Mouse (Mus musculus): ENCODE measurements around the gene Gm10436.
"Not testable (repeated sequence)": the region's sequence is repeated elsewhere in the genome, so short reads cannot be mapped to it uniquely, and the experiment has no call there.

DNA sequence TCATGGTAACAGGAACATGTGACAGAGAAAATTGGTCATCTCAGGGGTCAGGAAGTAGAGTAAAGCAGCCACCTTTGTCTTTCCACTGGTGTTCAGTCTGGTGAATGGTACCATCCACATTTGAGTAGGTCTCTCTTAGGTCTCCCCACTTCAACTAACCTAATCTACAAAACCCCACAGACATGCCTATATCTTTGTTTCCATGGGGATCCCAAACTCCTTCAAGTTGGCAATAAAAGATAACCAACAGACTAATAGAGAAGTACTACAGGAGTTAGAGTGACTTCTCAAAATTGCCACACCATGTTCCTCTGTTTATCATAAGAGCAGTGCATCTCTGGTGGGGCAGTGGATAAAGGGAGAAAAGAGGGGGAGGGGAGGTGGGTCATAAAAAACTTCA lies 36.2 kb upstream of the Gm10436 start:
- TF ChIP-seq CTCF (IDR thresholded peaks at IDR 0.05); POLR2A (IDR thresholded peaks at IDR 0.05; ENCODE audit: insufficient read depth, low read depth, low read length); EP300 (IDR thresholded peaks at IDR 0.05; ENCODE audit: insufficient read depth, low read depth, low read length): not testable (repeated sequence)

Data from heart, adult 2 months (tissue).